Mouse (Mus musculus) MEL (cell line): Measurements from ENCODE around the gene Btnl2. TPM values are rescaled to one million over a fixed set of nuclear protein-coding genes. Genes with fewer than 3 reads are reported as not detected.

Source experiments
- DNase-seq: peaks from one replicate; pipeline ENCODE4 v3.0.0; 2011; ENCODE audit warnings: low read depth, low spot score
- H3K27ac ChIP-seq: 2 replicates; pipeline ENCODE4 v1.5.1; 2012; ENCODE audit warnings: low read depth, mild to moderate bottlenecking, control low read depth, low read length, moderate library complexity; ENCODE audit not compliant: control insufficient read depth
- H3K27me3 ChIP-seq, 2 experiments: fragments of 150-350 bp in 1 of 2; sonication (generic) in 1 of 2; 2 replicates each; pipeline ENCODE4 v1.6.1; 2012; ENCODE audit warnings: low read length in 2 of 2, mild to moderate bottlenecking in 2 of 2, improper control_type of control experiment in 1 of 2, moderate library complexity in 1 of 2; ENCODE audit not compliant: insufficient read depth in 2 of 2, control insufficient read depth in 1 of 2
- H3K36me3 ChIP-seq, 2 experiments: 2 replicates each; pipeline ENCODE4 v1.6.1; 2012 to 2014; ENCODE audit warnings: low read length in 2 of 2, improper control_type of control experiment in 1 of 2, inconsistent platforms in 1 of 2, mild to moderate bottlenecking in 1 of 2; ENCODE audit not compliant: insufficient read depth in 2 of 2, control insufficient read depth in 1 of 2
- H3K4me1 ChIP-seq, 2 experiments: fragments of 150-350 bp in 1 of 2; sonication (generic) in 1 of 2; 2 replicates each; pipeline ENCODE4 v1.6.1; 2012; ENCODE audit warnings: low read length in 2 of 2, improper control_type of control experiment in 1 of 2, mild to moderate bottlenecking in 1 of 2; ENCODE audit not compliant: insufficient read depth in 2 of 2, control insufficient read depth in 1 of 2
- H3K4me3 ChIP-seq, 2 experiments: fragments of 150-350 bp in 1 of 2; sonication (generic) in 1 of 2; 2 replicates each; pipeline ENCODE4 v1.5.1; 2012; ENCODE audit warnings: low read depth in 2 of 2, low read length in 2 of 2, mild to moderate bottlenecking in 2 of 2, moderate library complexity in 2 of 2, control low read depth in 1 of 2, improper control_type of control experiment in 1 of 2; ENCODE audit not compliant: control insufficient read depth in 1 of 2, insufficient read depth in 1 of 2
- H3K79me2 ChIP-seq: 2 replicates; pipeline ENCODE4 v1.6.1; 2012; ENCODE audit warnings: mild to moderate bottlenecking, low read length, moderate library complexity; ENCODE audit not compliant: control insufficient read depth, poor library complexity, insufficient read depth
- H3K9ac ChIP-seq: 2 replicates; pipeline ENCODE4 v1.6.1; 2012; ENCODE audit warnings: low read depth, mild to moderate bottlenecking, control low read depth, low read length, moderate library complexity; ENCODE audit not compliant: control insufficient read depth, poor library complexity, severe bottlenecking
- H3K9me3 ChIP-seq: fragments of 150-350 bp; sonication (generic); replicated peaks from 2 replicates; pipeline ENCODE4 v1.6.1; 2012; ENCODE audit warnings: mild to moderate bottlenecking, low read length, improper control_type of control experiment, moderate library complexity; ENCODE audit not compliant: insufficient read depth
- BHLHE40 ChIP-seq: IDR thresholded peaks from 2 replicates; pipeline ENCODE4 v1.6.1; 2012; ENCODE audit warnings: low read depth, mild to moderate bottlenecking, inconsistent platforms, low read length, improper control_type of control experiment, borderline replicate concordance
- CHD2 ChIP-seq: IDR thresholded peaks from 2 replicates; pipeline ENCODE4 v1.6.1; 2011; ENCODE audit warnings: low read length, improper control_type of control experiment
- CTCF ChIP-seq, 3 experiments: IDR thresholded peaks in 2 of 3; conservative IDR thresholded peaks in 1 of 3; 2 replicates each; pipeline ENCODE4 v1.5.1; 2011 to 2012; ENCODE audit warnings: low read length in 3 of 3, low read depth in 2 of 3, mild to moderate bottlenecking in 2 of 3, improper control_type of control experiment in 1 of 3, inconsistent platforms in 1 of 3, mixed read lengths in 1 of 3, moderate library complexity in 1 of 3; ENCODE audit not compliant: control insufficient read depth in 1 of 3, insufficient read depth in 1 of 3, poor library complexity in 1 of 3, severe bottlenecking in 1 of 3
- EP300 ChIP-seq, 2 experiments: IDR thresholded peaks; 2 replicates each; pipeline ENCODE4 v1.6.1; 2011; ENCODE audit warnings: improper control_type of control experiment in 2 of 2, low read length in 2 of 2, low read depth in 1 of 2, mild to moderate bottlenecking in 1 of 2
- ETS1 ChIP-seq: IDR thresholded peaks from 2 replicates; pipeline ENCODE4 v1.6.1; 2012; ENCODE audit warnings: low read depth, mild to moderate bottlenecking, inconsistent platforms, low read length, improper control_type of control experiment, moderate library complexity
- GABPA ChIP-seq: IDR thresholded peaks from 2 replicates; pipeline ENCODE4 v1.6.1; 2012; ENCODE audit warnings: low read depth, mild to moderate bottlenecking, inconsistent platforms, low read length, improper control_type of control experiment, moderate library complexity
- GATA1 ChIP-seq: IDR thresholded peaks from 2 replicates; pipeline ENCODE4 v1.6.1; 2011; ENCODE audit warnings: low read depth, low read length, improper control_type of control experiment
- MAX ChIP-seq: IDR thresholded peaks from 2 replicates; pipeline ENCODE4 v1.6.1; 2011; ENCODE audit warnings: low read length, improper control_type of control experiment
- MAZ ChIP-seq: IDR thresholded peaks from 2 replicates; pipeline ENCODE4 v1.6.1; 2012; ENCODE audit warnings: low read depth, mild to moderate bottlenecking, inconsistent platforms, low read length, improper control_type of control experiment
- MXI1 ChIP-seq: IDR thresholded peaks from 2 replicates; pipeline ENCODE4 v1.6.1; 2011; ENCODE audit warnings: mild to moderate bottlenecking, low read depth, low read length, improper control_type of control experiment
- MYB ChIP-seq: IDR thresholded peaks from 2 replicates; pipeline ENCODE4 v1.6.1; 2011; ENCODE audit warnings: mild to moderate bottlenecking, low read depth, low read length, improper control_type of control experiment
- MYC ChIP-seq: IDR thresholded peaks from 2 replicates; pipeline ENCODE4 v1.6.1; 2011; ENCODE audit warnings: low read depth, mild to moderate bottlenecking, low read length, improper control_type of control experiment, moderate library complexity
- NELFE ChIP-seq: IDR thresholded peaks from 2 replicates; pipeline ENCODE4 v1.6.1; 2011; ENCODE audit warnings: low read depth, low read length, improper control_type of control experiment
- POLR2A ChIP-seq, 2 experiments: IDR thresholded peaks; 2 replicates each; pipeline ENCODE4 v1.6.1; 2011 to 2012; ENCODE audit warnings: low read length in 2 of 2, mild to moderate bottlenecking in 2 of 2, control low read depth in 1 of 2, improper control_type of control experiment in 1 of 2, low read depth in 1 of 2, moderate library complexity in 1 of 2; ENCODE audit not compliant: control insufficient read depth in 1 of 2, insufficient read depth in 1 of 2, poor library complexity in 1 of 2
- POLR2AphosphoS2 ChIP-seq: IDR thresholded peaks from 2 replicates; pipeline ENCODE4 v1.6.1; 2011; ENCODE audit warnings: low read length, improper control_type of control experiment
- RAD21 ChIP-seq: IDR thresholded peaks from 2 replicates; pipeline ENCODE4 v1.6.1; 2011; ENCODE audit warnings: mild to moderate bottlenecking, low read depth, low read length, improper control_type of control experiment
- SIN3A ChIP-seq: IDR thresholded peaks from 2 replicates; pipeline ENCODE4 v1.6.1; 2012; ENCODE audit warnings: low read length, improper control_type of control experiment, inconsistent platforms
- SMC3 ChIP-seq: IDR thresholded peaks from 2 replicates; pipeline ENCODE4 v1.6.1; 2011; ENCODE audit warnings: low read depth, low read length, improper control_type of control experiment
- TAL1 ChIP-seq: IDR thresholded peaks from 2 replicates; pipeline ENCODE4 v1.6.1; 2012; ENCODE audit warnings: mild to moderate bottlenecking, inconsistent platforms, low read length, moderate library complexity, mixed read lengths
- TBP ChIP-seq: IDR thresholded peaks from 2 replicates; pipeline ENCODE4 v1.8.0; 2011; ENCODE audit warnings: low read depth, low read length, improper control_type of control experiment
- UBTF ChIP-seq: IDR thresholded peaks from 2 replicates; pipeline ENCODE4 v1.6.1; 2012; ENCODE audit warnings: low read depth, mild to moderate bottlenecking, inconsistent platforms, low read length, improper control_type of control experiment, moderate library complexity, borderline replicate concordance; ENCODE audit not compliant: insufficient read depth
- USF1 ChIP-seq: IDR thresholded peaks from 2 replicates; pipeline ENCODE4 v1.6.1; 2014; ENCODE audit warnings: low read depth, mild to moderate bottlenecking, inconsistent platforms, low read length, improper control_type of control experiment, moderate library complexity
- ZMIZ1 ChIP-seq: IDR thresholded peaks from 2 replicates; pipeline ENCODE4 v1.6.1; 2012; ENCODE audit warnings: low read depth, mild to moderate bottlenecking, inconsistent platforms, low read length, improper control_type of control experiment, moderate library complexity
- ZNF384 ChIP-seq: IDR thresholded peaks from 2 replicates; pipeline ENCODE4 v1.6.1; 2012; ENCODE audit warnings: low read depth, mild to moderate bottlenecking, inconsistent platforms, low read length, improper control_type of control experiment
- polyA plus RNA-seq, 2 experiments: library from polyadenylated mRNA; stranded (reverse) in 1 of 2; unstranded in 1 of 2; fragments of >175 nt in 1 of 2; fragments of >200 nt in 1 of 2; gene quantifications; 2 replicates each; pipeline versions ENCODE4 v1.2.1 to v1.2.4; 2012; ENCODE audit warnings: low replicate concordance in 2 of 2, low read depth in 1 of 2; ENCODE audit not compliant: insufficient read length in 2 of 2, insufficient read depth in 1 of 2, missing spikeins in 1 of 2
- total RNA-seq: library from RNA; depleted of rRNA; stranded (reverse); fragments of 300-350 nt; gene quantifications from 2 replicates; pipeline ENCODE4 v1.2.3, GENCODE M21; 2012

Btnl2 gene
- total and polyA plus RNA-seq, 3 experiments, result not detected

- DNase-seq, result peak; percentile 42
- Histone ChIP-seq H3K79me2 (no peaks in the 10 kb centered on the region), H3K27ac (no peak overlapping the region), H3K27me3 (no peaks in the 10 kb centered on the region), H3K4me1 (no peaks in the 10 kb centered on the region), H3K9me3 (no peaks in the 10 kb centered on the region), H3K9ac (no peak overlapping the region), H3K36me3 (no peaks in the 10 kb centered on the region), H3K4me3 (no peak overlapping the region)
- no peak for TF ChIP-seq TAL1
- TF ChIP-seq RAD21, result peak; percentile 4
- peak; percentile 37 to 65 (median 37) for TF ChIP-seq CTCF (IDR thresholded peaks at IDR 0.05 in 2 of 3, conservative IDR thresholded peaks at IDR 0.05 in 1 of 3; ENCODE audit: control insufficient read depth in 1 of 3, insufficient read depth in 1 of 3, low read depth in 2 of 3, low read length in 3 of 3, poor library complexity in 1 of 3, severe bottlenecking in 1 of 3)
These were observed 28.6 kb downstream of the Btnl2 start for GRCm38 (mm10) chr17:34383212-34383611.

GRCm38 (mm10) chr17:34384699-34385098, 30.1 kb downstream of the Btnl2 start:
- H3K4me1 ChIP-seq, result no peaks in the 10 kb centered on the region
- H3K4me3 ChIP-seq, result no peak overlapping the region
- H3K79me2 ChIP-seq, result no peaks in the 10 kb centered on the region
- H3K9ac ChIP-seq, result no peak overlapping the region
- DNase-seq, result no peak
- no peaks in the 10 kb centered on the region for H3K9me3 ChIP-seq
- no peaks in the 10 kb centered on the region for H3K36me3 ChIP-seq
- H3K27ac ChIP-seq, result no peak overlapping the region
- TF ChIP-seq BHLHE40, result no peak
- TF ChIP-seq RAD21, result no peak
- TF ChIP-seq MYB, result no peak
- no peak for TF ChIP-seq GATA1
- no peak for TF ChIP-seq MYC
- TF ChIP-seq POLR2AphosphoS2, result no peak
- TF ChIP-seq EP300 (IDR thresholded peaks at IDR 0.05; ENCODE audit: low read depth in 1 of 2, low read length in 2 of 2), result no peak
- no peak for TF ChIP-seq MAZ
- TF ChIP-seq CHD2, result no peak
- TF ChIP-seq NELFE, result no peak
- TF ChIP-seq CTCF (IDR thresholded peaks at IDR 0.05 in 2 of 3, conservative IDR thresholded peaks at IDR 0.05 in 1 of 3; ENCODE audit: control insufficient read depth in 1 of 3, insufficient read depth in 1 of 3, low read depth in 2 of 3, low read length in 3 of 3, poor library complexity in 1 of 3, severe bottlenecking in 1 of 3), result no peak
- no peak for TF ChIP-seq MXI1
- no peak for TF ChIP-seq ZMIZ1
- TF ChIP-seq, all 39 proteins: peak for 0
- no peaks in the 10 kb centered on the region for H3K27me3 ChIP-seq

GRCm38 (mm10) chr17:34386656-34387055, 32.0 kb downstream of the Btnl2 start:
- Histone ChIP-seq H3K27ac (no peak overlapping the region), H3K4me3 (no peak overlapping the region), H3K4me1 (no peaks in the 10 kb centered on the region), H3K9me3 (no peaks in the 10 kb centered on the region), H3K36me3 (no peaks in the 10 kb centered on the region), H3K9ac (no peak overlapping the region), H3K27me3 (no peaks in the 10 kb centered on the region), H3K79me2 (no peaks in the 10 kb centered on the region)
- DNase-seq, result no peak
- TF ChIP-seq MXI1 (no peak), SIN3A (no peak), MAX (no peak), POLR2A (IDR thresholded peaks at IDR 0.05; ENCODE audit: control insufficient read depth in 1 of 2, insufficient read depth in 1 of 2, low read depth in 1 of 2, low read length in 2 of 2, poor library complexity in 1 of 2) (no peak), USF1 (no peak), ETS1 (no peak), SMC3 (no peak), GABPA (no peak), UBTF (no peak), ZNF384 (no peak), MAZ (no peak), TBP (no peak)
